Mouse (Mus musculus): ENCODE results near the gene Efcab2.

- TF ChIP-seq CTCF (IDR thresholded peaks at IDR 0.05; ENCODE audit: control insufficient read depth, insufficient read depth, insufficient replicate concordance, low read depth, low read length) (no peak), POLR2A (IDR thresholded peaks at IDR 0.05; ENCODE audit: control insufficient read depth, low read depth, low read length) (no peak)
These were observed 1.8 kb downstream of the Efcab2 start for GRCm38 (mm10) chr1:178407651-178408050.
